In the genomic region with DNA sequence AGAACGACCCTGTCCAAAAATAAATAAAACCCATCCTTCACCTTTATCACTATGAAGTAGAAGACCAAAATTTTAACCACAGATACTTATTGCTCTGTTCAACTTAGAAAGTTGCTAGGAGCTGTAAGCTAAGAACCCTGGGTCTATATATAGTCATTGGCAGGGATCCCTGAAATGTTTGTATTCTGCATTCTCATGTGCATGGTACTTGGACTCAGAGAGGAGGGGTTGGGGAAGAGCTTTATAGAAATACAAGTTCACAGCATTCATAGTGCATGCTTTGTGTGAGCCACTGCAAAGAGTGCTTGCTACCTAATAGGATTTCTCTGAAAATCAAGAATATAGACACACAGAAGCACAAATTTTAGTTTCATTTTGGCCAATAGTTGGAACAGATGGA, we compare ENCODE assay signal across 18 mouse cellular contexts. TPM values are rescaled to one million over a fixed set of nuclear protein-coding genes. Genes with fewer than 3 reads are reported as not detected.
DNase-seq lines count a peak whose midpoint lies in the region; ATAC-seq and TF ChIP-seq lines count a peak whose summit lies in the region.
"Had no signal": no experiment of that assay in that cellular context is flagged by ENCODE, and none has a peak within 500 bp of the region (broad histone marks: within the 10 kb centered on the region; RNA-seq: fewer than 3 reads in every experiment).

No protein-coding gene starts in this region.

- no peak overlapping the region for H3K27ac ChIP-seq in embryonic facial prominence, embryonic 14.5 days (replicated peaks; ENCODE audit: low read depth, low read length)
- no peak overlapping the region for H3K27ac ChIP-seq in embryonic facial prominence, embryonic 10.5 days (replicated peaks)
- peak overlapping the region; percentile 5; the same call in 1 of the 2 replicates for H3K27ac ChIP-seq in heart, embryonic 11.5 days (ENCODE audit: low read depth, low read length)
- H3K27ac ChIP-seq in midbrain, embryonic 11.5 days (ENCODE audit: low read depth, low read length), result no peak overlapping the region
- H3K27ac ChIP-seq in midbrain, postnatal 0 days (ENCODE audit: low read depth, low read length), result no peak overlapping the region
- H3K27ac ChIP-seq: forebrain, embryonic 13.5 days; hindbrain, postnatal 0 days; macrophage; neural tube, embryonic 12.5 days had no signal

- DNase-seq in embryonic facial prominence, embryonic 14.5 days (ENCODE audit: low spot score), result peak; percentile 74
- DNase-seq in embryonic facial prominence, embryonic 10.5 days (ENCODE audit: low spot score), result no peak
- no peak for DNase-seq in heart, adult 11 months
- peak; percentile 26 for DNase-seq in midbrain, embryonic 11.5 days (ENCODE audit: low spot score, missing footprints)
- no peak for DNase-seq in midbrain, postnatal 0 days (ENCODE audit: low spot score)
- no peak for DNase-seq in thymus, postnatal 14 days
- no peak for DNase-seq in adrenal gland, postnatal 4 days (ENCODE audit: low spot score in 2 of 2)
- DNase-seq: adrenal gland, postnatal 25 days; kidney, adult 9 months; midbrain, embryonic 14.5 days; right cerebral cortex, postnatal 4 days; thymus, postnatal 4 days had no signal

- no peak overlapping the region for H3K9ac ChIP-seq in embryonic facial prominence, embryonic 14.5 days (ENCODE audit: low read depth, low read length)
- H3K9ac ChIP-seq in heart, embryonic 11.5 days (ENCODE audit: low read depth, low read length), result no peak overlapping the region
- no peak overlapping the region for H3K9ac ChIP-seq in midbrain, embryonic 11.5 days (ENCODE audit: low read length)
- H3K9ac ChIP-seq in midbrain, postnatal 0 days (replicated peaks; ENCODE audit: low read length, poor library complexity, severe bottlenecking), result no peak overlapping the region
- H3K9ac ChIP-seq: forebrain, embryonic 13.5 days; neural tube, embryonic 12.5 days had no signal

- H3K4me2 ChIP-seq in embryonic facial prominence, embryonic 14.5 days (ENCODE audit: low read depth, low read length), result no peak overlapping the region
- H3K4me2 ChIP-seq in heart, embryonic 11.5 days, result no peak overlapping the region
- H3K4me2 ChIP-seq in midbrain, embryonic 11.5 days, result no peak overlapping the region
- H3K4me2 ChIP-seq in midbrain, postnatal 0 days (ENCODE audit: low read depth, low read length, poor library complexity, severe bottlenecking), result no peak overlapping the region
- H3K4me2 ChIP-seq: forebrain, embryonic 13.5 days; liver, embryonic 11.5 days; neural tube, embryonic 12.5 days had no signal

- H3K36me3 ChIP-seq in embryonic facial prominence, embryonic 14.5 days (ENCODE audit: control insufficient read depth, insufficient read depth, low read length), result peaks cover 16% of the 10 kb centered on the region
- peaks cover 24% of the 10 kb centered on the region for H3K36me3 ChIP-seq in embryonic facial prominence, embryonic 10.5 days (replicated peaks)
- peaks cover 4% of the 10 kb centered on the region; the same call in 1 of the 2 replicates for H3K36me3 ChIP-seq in heart, embryonic 11.5 days (ENCODE audit: control insufficient read depth, insufficient read depth, low read length)
- no peaks in the 10 kb centered on the region for H3K36me3 ChIP-seq in midbrain, embryonic 11.5 days (ENCODE audit: control insufficient read depth, insufficient read depth, low read length)
- 0 out of 2 replicates have a peak, but pooled peaks cover 5% of the 10 kb centered on the region for H3K36me3 ChIP-seq in midbrain, postnatal 0 days (ENCODE audit: insufficient read depth, low read length)

- ATAC-seq in embryonic facial prominence, embryonic 14.5 days (ENCODE audit: low read depth), result no peak
- ATAC-seq in heart, embryonic 11.5 days (replicated peaks; ENCODE audit: insufficient number of reproducible peaks, low FRiP score, low TSS enrichment), result no peak
- no peak for ATAC-seq in midbrain, embryonic 11.5 days (ENCODE audit: low FRiP score)
- ATAC-seq in midbrain, postnatal 0 days (ENCODE audit: low FRiP score), result no peak
- ATAC-seq: forebrain, embryonic 13.5 days; hindbrain, postnatal 0 days had no signal

- no peak for TF ChIP-seq CTCF in midbrain, postnatal 0 days (IDR thresholded peaks at IDR 0.05)

- H3K4me3 ChIP-seq in embryonic facial prominence, embryonic 14.5 days (ENCODE audit: low read depth, low read length), result no peak overlapping the region
- H3K4me3 ChIP-seq in embryonic facial prominence, embryonic 10.5 days, result no peak overlapping the region
- H3K4me3 ChIP-seq in heart, embryonic 11.5 days (ENCODE audit: low read depth, low read length), result no peak overlapping the region
- no peak overlapping the region for H3K4me3 ChIP-seq in midbrain, embryonic 11.5 days (ENCODE audit: low read depth, low read length)
- H3K4me3 ChIP-seq in midbrain, postnatal 0 days (ENCODE audit: low read depth, low read length), result no peak overlapping the region
- H3K4me3 ChIP-seq: forebrain, embryonic 13.5 days; neural tube, embryonic 12.5 days had no signal

- H3K27me3 ChIP-seq in embryonic facial prominence, embryonic 14.5 days (replicated peaks; ENCODE audit: control insufficient read depth, insufficient read depth, low read length), result no peaks in the 10 kb centered on the region
- no peaks in the 10 kb centered on the region for H3K27me3 ChIP-seq in embryonic facial prominence, embryonic 10.5 days (replicated peaks; ENCODE audit: low read depth, poor library complexity, severe bottlenecking)
- no peaks in the 10 kb centered on the region for H3K27me3 ChIP-seq in heart, embryonic 11.5 days (ENCODE audit: control insufficient read depth, insufficient read depth, low read length)
- no peaks in the 10 kb centered on the region for H3K27me3 ChIP-seq in midbrain, embryonic 11.5 days (ENCODE audit: control insufficient read depth, insufficient read depth, low read length)
- H3K27me3 ChIP-seq in midbrain, postnatal 0 days (ENCODE audit: insufficient read depth, low read length), result no peaks in the 10 kb centered on the region
- H3K27me3 ChIP-seq: forebrain, embryonic 13.5 days; neural tube, embryonic 12.5 days had no signal

- no peaks in the 10 kb centered on the region for H3K9me3 ChIP-seq in embryonic facial prominence, embryonic 14.5 days (ENCODE audit: control insufficient read depth, low read length)
- no peaks in the 10 kb centered on the region for H3K9me3 ChIP-seq in embryonic facial prominence, embryonic 10.5 days
- no peaks in the 10 kb centered on the region for H3K9me3 ChIP-seq in heart, embryonic 11.5 days (replicated peaks; ENCODE audit: control insufficient read depth, low read length)
- H3K9me3 ChIP-seq in midbrain, embryonic 11.5 days (ENCODE audit: control insufficient read depth, low read length), result no peaks in the 10 kb centered on the region
- no peaks in the 10 kb centered on the region for H3K9me3 ChIP-seq in midbrain, postnatal 0 days (ENCODE audit: low read length)
- H3K9me3 ChIP-seq: forebrain, embryonic 13.5 days; neural tube, embryonic 12.5 days had no signal

- WGBS in embryonic facial prominence, embryonic 14.5 days, result 80% methylated on average over 1 of the region's 1 CpGs
- 91% methylated on average over 1 of the region's 1 CpGs for WGBS in embryonic facial prominence, embryonic 10.5 days
- 76% methylated on average over 1 of the region's 1 CpGs for WGBS in heart, embryonic 11.5 days (ENCODE audit: insufficient replicate concordance)
- WGBS in midbrain, embryonic 11.5 days, result 84% methylated on average over 1 of the region's 1 CpGs
- 89% methylated on average over 1 of the region's 1 CpGs for WGBS in midbrain, postnatal 0 days

- H3K4me1 ChIP-seq in embryonic facial prominence, embryonic 14.5 days (ENCODE audit: control insufficient read depth, insufficient read depth, low read length), result no peaks in the 10 kb centered on the region
- no peaks in the 10 kb centered on the region for H3K4me1 ChIP-seq in embryonic facial prominence, embryonic 10.5 days
- H3K4me1 ChIP-seq in heart, embryonic 11.5 days (ENCODE audit: control insufficient read depth, insufficient read depth, low read length), result no peaks in the 10 kb centered on the region
- H3K4me1 ChIP-seq in midbrain, embryonic 11.5 days (ENCODE audit: control insufficient read depth, insufficient read depth, low read length), result no peaks in the 10 kb centered on the region
- H3K4me1 ChIP-seq in midbrain, postnatal 0 days (ENCODE audit: insufficient read depth, low read length), result no peaks in the 10 kb centered on the region
- H3K4me1 ChIP-seq: forebrain, embryonic 13.5 days; neural tube, embryonic 12.5 days had no signal

RNA-seq across cellular contexts. Expression of a gene that starts 43.2 kb away (rescaled TPM):
- polyA plus RNA-seq in embryonic facial prominence, embryonic 14.5 days (2014; fragmentation: Nextera tagmentation; extraction: Ambion mirVana), result 13.7 and 13.8 TPM in 2 replicates
- 10.9 and 11.2 TPM in 2 replicates for polyA plus RNA-seq in embryonic facial prominence, embryonic 10.5 days (2016; fragmentation: Nextera tagmentation; extraction: Ambion mirVana)
- polyA plus RNA-seq in heart, embryonic 11.5 days (2014; fragmentation: Nextera tagmentation; extraction: Ambion mirVana), result 11.2 and 12.2 TPM in 2 replicates
- polyA plus RNA-seq in midbrain, embryonic 11.5 days (2014; fragmentation: Nextera tagmentation; extraction: Ambion mirVana), result 6.5 and 7.6 TPM in 2 replicates
- 20.3 and 37.1 TPM in 2 replicates for total RNA-seq in midbrain, postnatal 0 days (2014; rRNA removed)
- polyA plus RNA-seq in midbrain, postnatal 0 days (2015; fragmentation: Nextera tagmentation; extraction: Ambion mirVana), result 3.7 and 6.8 TPM in 2 replicates
- total RNA-seq in adrenal gland, postnatal 4 days (2021), result 100 to 1,000 TPM; 154 to 167 TPM

Comparison
In these comparisons a context has a peak if more than half of its experiments do, and no peak if none do; other contexts are left out.
1. DNase-seq: peak in embryonic facial prominence, embryonic 14.5 days (single experiment) and midbrain, embryonic 11.5 days (single experiment); none in embryonic facial prominence, embryonic 10.5 days (single experiment), heart, adult 11 months (single experiment), midbrain, postnatal 0 days (single experiment), thymus, postnatal 14 days (single experiment) and adrenal gland, postnatal 4 days (0 of 2).